Mouse (Mus musculus) embryonic facial prominence, embryonic 13.5 days (tissue): ENCODE data around the gene Npas4. TPM values are rescaled to one million over a fixed set of nuclear protein-coding genes. Genes with fewer than 3 reads are reported as not detected.
"Not testable (repeated sequence)": the region's sequence is repeated elsewhere in the genome, so short reads cannot be mapped to it uniquely, and the experiment has no call there.

Experiments used
- ATAC-seq: fragments of 200-750 bp; cut with Nextera tagmentation; 2 replicates; pipeline ENCODE4 v1.8.0; 2017; ENCODE audit warnings: low read depth; ENCODE audit not compliant: insufficient number of reproducible peaks, insufficient read depth, low FRiP score, low TSS enrichment
- H3K27ac ChIP-seq: fragments of 300-500 bp; sonication (generic); 2 replicates; pipeline ENCODE4 v1.5.1; 2015; ENCODE audit warnings: moderate library complexity, mild to moderate bottlenecking, inconsistent platforms
- H3K27me3 ChIP-seq: fragments of 300-500 bp; sonication (generic); 2 replicates; pipeline ENCODE4 v1.6.1; 2015; ENCODE audit warnings: mild to moderate bottlenecking, inconsistent platforms
- H3K36me3 ChIP-seq: fragments of 300-500 bp; sonication (generic); 2 replicates; pipeline ENCODE4 v1.6.1; 2015; ENCODE audit warnings: mild to moderate bottlenecking, inconsistent platforms
- H3K4me1 ChIP-seq: fragments of 300-500 bp; sonication (generic); 2 replicates; pipeline ENCODE4 v1.6.1; 2015; ENCODE audit warnings: inconsistent platforms
- H3K4me2 ChIP-seq: fragments of 300-500 bp; sonication (generic); 2 replicates; pipeline ENCODE4 v1.6.1; 2015; ENCODE audit warnings: moderate library complexity, mild to moderate bottlenecking, inconsistent platforms
- H3K4me3 ChIP-seq: fragments of 300-500 bp; sonication (generic); 2 replicates; pipeline ENCODE4 v1.5.1; 2015; ENCODE audit warnings: mild to moderate bottlenecking, inconsistent platforms
- H3K9ac ChIP-seq: fragments of 300-500 bp; sonication (generic); 2 replicates; pipeline ENCODE4 v1.6.1; 2015; ENCODE audit warnings: mild to moderate bottlenecking, inconsistent platforms
- H3K9me3 ChIP-seq: fragments of 300-500 bp; sonication (generic); 2 replicates; pipeline ENCODE4 v1.6.1; 2016; ENCODE audit warnings: inconsistent platforms
- WGBS: fragments of 180-500 bp; shearing (Covaris S2); methylation state at CpG from one replicate; pipeline ENCODE4 v1.1.7; 2015; ENCODE audit warnings: mixed read lengths; 5-methylcytosine and 5-hydroxymethylcytosine counted together
- polyA plus RNA-seq: library from polyadenylated mRNA; unstranded; fragments of >200 nt; fragmentation: Nextera tagmentation; extraction: Ambion mirVana; gene quantifications from 2 replicates; pipeline ENCODE4 v1.2.1, GENCODE M21; 2015

Gene Npas4
- polyA plus RNA-seq, 1 experiment from 2014 or later: not detected

GRCm38 (mm10) chr19:4990716-4991115, 600 bp upstream of the Npas4 start:
- peaks cover 73% of the 10 kb centered on the region for H3K27me3 ChIP-seq
- no peak overlapping the region for H3K27ac ChIP-seq
- H3K9ac ChIP-seq: no peak overlapping the region
- WGBS: 2% methylated on average over 22 of the region's 22 CpGs
- peaks cover 12% of the 10 kb centered on the region for H3K4me1 ChIP-seq
- ATAC-seq: no peak
- no peaks in the 10 kb centered on the region for H3K36me3 ChIP-seq
- H3K9me3 ChIP-seq: no peaks in the 10 kb centered on the region
- peak overlapping the region; percentile 21; the same call in 1 of the 2 replicates for H3K4me2 ChIP-seq
- 0 out of 2 replicates have a peak overlapping the region, but pooled peaks have one; percentile 3 for H3K4me3 ChIP-seq

DNA sequence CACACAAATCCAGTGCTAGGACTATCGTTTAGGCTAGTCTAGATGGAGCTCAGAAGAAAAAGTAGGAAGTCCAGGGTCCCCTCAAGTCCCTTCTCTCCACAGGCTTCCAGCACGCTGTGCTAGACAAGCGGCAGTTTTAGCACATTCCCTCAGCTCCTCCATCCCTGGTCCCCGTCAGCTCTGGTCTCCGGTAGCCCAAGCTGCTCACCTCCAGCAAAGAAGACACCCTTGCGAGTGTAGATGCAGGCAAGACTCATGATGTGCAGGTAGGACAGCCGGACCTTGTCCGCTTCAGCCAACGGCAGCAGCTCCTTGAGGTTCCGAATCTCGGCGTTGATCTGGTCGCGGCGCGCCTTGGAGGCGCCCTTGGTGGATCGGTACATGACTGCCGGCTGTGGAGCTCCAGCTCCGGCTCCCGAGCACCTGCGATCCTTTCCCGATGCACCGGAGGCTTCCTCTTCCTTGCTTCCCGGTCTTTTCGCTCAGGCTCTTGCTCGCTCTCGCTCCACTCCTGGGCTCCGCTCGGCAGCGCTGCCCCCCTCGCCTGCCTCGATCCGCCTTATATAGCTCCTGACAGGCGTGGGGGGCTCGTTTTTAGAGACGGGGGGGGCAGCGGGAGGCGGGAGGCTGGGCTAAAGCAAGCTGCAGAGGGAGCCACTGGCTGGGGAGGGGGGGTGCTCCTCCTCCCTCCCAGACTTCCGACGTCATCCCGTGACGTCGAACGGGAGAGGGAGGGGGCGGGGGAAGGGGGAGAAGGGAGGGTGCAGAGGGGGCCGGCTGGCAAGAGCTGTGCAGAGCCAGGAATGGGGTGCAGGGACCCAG, 471 bp downstream of the Npas4 start:
- Histone ChIP-seq H3K9me3 (no peaks in the 10 kb centered on the region), H3K27ac (no peak overlapping the region), H3K9ac (no peak overlapping the region), H3K4me1 (peaks cover 12% of the 10 kb centered on the region), H3K36me3 (no peaks in the 10 kb centered on the region), H3K4me3 (peak overlapping the region; percentile 2; the same call in 1 of the 2 replicates), H3K27me3 (peaks cover 73% of the 10 kb centered on the region), H3K4me2 (peak overlapping the region; percentile 12; the same call in 1 of the 2 replicates)
- no peak for ATAC-seq
- WGBS: 17% methylated on average over 47 of the region's 47 CpGs

- H3K9me3 ChIP-seq: no peaks in the 10 kb centered on the region
- no peak overlapping the region for H3K27ac ChIP-seq
- H3K27me3 ChIP-seq: peaks cover 76% of the 10 kb centered on the region
- ATAC-seq: no peak
- no peak overlapping the region; the same call in 1 of the 2 replicates for H3K4me3 ChIP-seq
- 4% methylated on average over 13 of the region's 13 CpGs for WGBS
- H3K36me3 ChIP-seq: no peaks in the 10 kb centered on the region
- H3K9ac ChIP-seq: no peak overlapping the region
- H3K4me2 ChIP-seq: no peak overlapping the region
- peaks cover 12% of the 10 kb centered on the region for H3K4me1 ChIP-seq
These were observed 1.1 kb downstream of the Npas4 start for GRCm38 (mm10) chr19:4989013-4989412.

DNA sequence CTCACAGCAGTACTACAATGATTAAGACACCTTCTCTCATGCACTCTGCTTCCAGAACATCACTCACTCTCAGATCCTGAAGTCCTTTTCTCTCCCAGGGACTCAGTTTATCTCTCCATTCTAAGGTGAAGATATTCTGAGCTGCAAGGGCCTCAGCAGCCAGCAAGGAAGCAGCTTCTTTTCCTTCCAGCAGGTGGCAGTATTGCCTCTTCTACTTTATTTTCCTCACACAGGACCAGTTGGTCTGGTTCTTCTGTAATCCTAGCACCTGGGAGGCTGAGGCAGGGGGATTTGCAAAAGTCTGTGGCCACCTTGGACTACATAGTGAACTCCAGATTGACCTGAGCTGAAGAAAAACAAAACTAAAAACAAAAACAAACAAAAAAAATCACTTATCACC, 8.3 kb downstream of the Npas4 start:
- H3K36me3 ChIP-seq: no peaks in the 10 kb centered on the region
- no peak overlapping the region for H3K9ac ChIP-seq
- H3K27me3 ChIP-seq: peaks cover 46% of the 10 kb centered on the region
- H3K9me3 ChIP-seq: no peaks in the 10 kb centered on the region
- no peak for ATAC-seq
- H3K4me1 ChIP-seq: no peaks in the 10 kb centered on the region
- no peak overlapping the region for H3K4me3 ChIP-seq
- no peak overlapping the region for H3K4me2 ChIP-seq
- no peak overlapping the region for H3K27ac ChIP-seq

DNA sequence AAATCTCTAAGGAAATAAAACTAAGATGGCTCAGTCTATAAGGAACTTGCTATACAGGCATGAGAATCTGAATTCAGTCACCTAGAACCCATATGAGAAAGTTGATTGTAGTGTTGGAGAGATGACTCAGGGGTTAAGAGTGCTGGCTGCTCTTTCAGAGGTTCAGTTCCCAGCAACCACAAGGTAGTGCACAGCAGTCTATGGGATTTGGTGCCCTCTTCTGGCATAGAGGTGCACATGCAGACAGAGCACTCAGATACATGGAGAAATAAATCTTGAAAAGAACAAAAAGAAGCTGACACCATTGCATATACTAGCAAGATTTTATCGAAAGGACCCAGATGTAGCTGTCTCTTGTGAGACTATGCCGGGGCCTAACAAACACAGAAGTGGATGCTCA, 21.9 kb downstream of the Npas4 start:
- 90% methylated on average over 2 of the region's 2 CpGs for WGBS
- H3K36me3 ChIP-seq: peaks cover 41% of the 10 kb centered on the region

DNA sequence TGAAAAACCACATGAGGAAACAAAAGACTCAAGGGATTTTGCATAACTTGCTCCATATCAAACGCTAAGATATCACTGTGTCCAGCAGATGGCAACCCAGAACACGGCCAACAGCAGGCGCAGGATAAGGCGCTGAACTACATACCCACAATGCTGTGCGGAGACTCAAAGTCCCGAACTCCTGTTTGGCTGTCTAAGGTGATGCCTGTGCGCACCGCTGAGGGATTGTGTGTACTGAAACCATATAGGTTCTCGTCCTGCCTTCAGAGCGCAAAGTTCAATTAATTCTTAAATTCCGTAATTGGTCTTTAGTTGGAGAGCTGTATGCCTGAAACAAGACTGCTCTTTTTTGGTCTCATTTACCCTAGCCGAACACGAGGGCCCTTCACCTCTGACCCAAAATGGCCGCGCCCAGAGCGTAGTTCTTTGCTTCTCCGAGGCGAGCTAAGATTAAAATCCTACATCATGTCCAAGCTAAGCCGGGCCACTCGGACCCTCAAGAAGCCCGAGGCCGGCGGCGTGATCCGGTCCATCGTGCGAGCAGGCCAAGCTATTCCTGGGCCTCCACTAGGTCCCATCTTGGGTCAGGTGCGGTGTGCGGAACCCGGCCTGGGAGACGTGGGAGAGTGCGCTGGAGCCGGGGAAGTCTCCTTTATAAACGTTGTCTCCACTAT, 28.1 kb downstream of the Npas4 start, which contains the start of gene Mrpl11:
Gene Mrpl11, plus strand, starts transcription at position 220 of the 674 bp plus-strand sequence.
- Histone ChIP-seq H3K9me3 (no peaks in the 10 kb centered on the region), H3K9ac (peak within 1 kb of the TSS; percentile 87), H3K4me3 (peak within 1 kb of the TSS; percentile 94), H3K36me3 (peaks cover 30% of the 10 kb centered on the region), H3K4me1 (peaks cover 6% of the 10 kb centered on the region), H3K27me3 (no peaks in the 10 kb centered on the region), H3K4me2 (peak within 1 kb of the TSS; percentile 74), H3K27ac (peak within 1 kb of the TSS; percentile 76; the same call in 1 of the 2 replicates)
- WGBS: under 1% methylated on average over 34 of the region's 34 CpGs
- ATAC-seq: peak; percentile 89

More for the DNA sequence above, 21.9 kb downstream of the Npas4 start:
- H3K4me1 ChIP-seq: peaks cover under 1% of the 10 kb centered on the region
- H3K9me3 ChIP-seq: no peaks in the 10 kb centered on the region
- no peak overlapping the region for H3K27ac ChIP-seq
- no peak overlapping the region for H3K4me3 ChIP-seq
- H3K27me3 ChIP-seq: no peaks in the 10 kb centered on the region
- no peak for ATAC-seq
- no peak overlapping the region for H3K4me2 ChIP-seq
- H3K9ac ChIP-seq: no peak overlapping the region

- not testable (repeated sequence) for ATAC-seq, H3K36me3 ChIP-seq, H3K9ac ChIP-seq, H3K4me3 ChIP-seq, H3K4me1 ChIP-seq, H3K27ac ChIP-seq, H3K27me3 ChIP-seq, H3K4me2 ChIP-seq, H3K9me3 ChIP-seq
- WGBS: 83% methylated on average over 9 of the region's 9 CpGs
These were observed 41.5 kb downstream of the Npas4 start for GRCm38 (mm10) chr19:4948641-4949040.

DNA sequence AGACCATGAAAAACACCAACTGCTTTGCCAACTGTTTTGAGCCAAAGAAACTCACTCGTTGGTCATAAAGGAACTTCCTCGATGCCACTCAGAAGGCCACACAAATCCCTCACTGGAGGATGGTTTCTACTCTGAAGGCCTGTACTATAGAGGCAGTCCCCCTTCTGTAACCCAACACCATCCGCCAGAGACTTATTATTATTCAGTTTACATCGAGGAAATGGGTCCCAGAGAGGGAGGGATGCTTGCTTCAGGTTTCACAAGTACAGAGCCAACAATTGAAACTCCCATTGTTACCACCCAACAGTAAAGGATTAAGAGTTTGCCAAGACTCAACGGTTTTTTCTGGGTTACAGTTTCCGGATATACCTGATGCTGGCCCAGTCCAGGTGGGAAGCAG, 44.6 kb downstream of the Npas4 start:
- 31% methylated on average over 6 of the region's 6 CpGs for WGBS
- Histone ChIP-seq H3K27me3 (no peaks in the 10 kb centered on the region), H3K9me3 (no peaks in the 10 kb centered on the region), H3K4me1 (peaks cover 21% of the 10 kb centered on the region), H3K36me3 (no peaks in the 10 kb centered on the region), H3K4me2 (no peak overlapping the region), H3K4me3 (no peak overlapping the region), H3K27ac (no peak overlapping the region), H3K9ac (no peak overlapping the region)
- no peak for ATAC-seq

- peak overlapping the region; percentile 81 for H3K9ac ChIP-seq
- peak; percentile 59 for ATAC-seq
- H3K4me2 ChIP-seq: peak overlapping the region; percentile 82
- H3K9me3 ChIP-seq: no peaks in the 10 kb centered on the region
- H3K4me3 ChIP-seq: peak overlapping the region; percentile 75
- no peaks in the 10 kb centered on the region for H3K27me3 ChIP-seq
- H3K36me3 ChIP-seq: no peaks in the 10 kb centered on the region
- 9% methylated on average over 13 of the region's 13 CpGs for WGBS
- peaks cover 27% of the 10 kb centered on the region for H3K4me1 ChIP-seq
- H3K27ac ChIP-seq: peak overlapping the region; percentile 55
These were observed 46.9 kb downstream of the Npas4 start for GRCm38 (mm10) chr19:4943253-4943588.

GRCm38 (mm10) chr19:4942551-4943252, 47.4 kb downstream of the Npas4 start, which contains the start of gene Peli3:
Gene Peli3 (minus strand): TSS chr19:4943127.
- Histone ChIP-seq H3K4me1 (peaks cover 32% of the 10 kb centered on the region), H3K9me3 (no peaks in the 10 kb centered on the region), H3K27ac (peak within 1 kb of the TSS; percentile 55), H3K4me2 (peak within 1 kb of the TSS; percentile 82), H3K9ac (peak within 1 kb of the TSS; percentile 81), H3K4me3 (peak within 1 kb of the TSS; percentile 75), H3K27me3 (no peaks in the 10 kb centered on the region), H3K36me3 (no peaks in the 10 kb centered on the region)
- ATAC-seq: peak; percentile 90
- WGBS: under 1% methylated on average over 50 of the region's 55 CpGs
